In the genomic region with DNA sequence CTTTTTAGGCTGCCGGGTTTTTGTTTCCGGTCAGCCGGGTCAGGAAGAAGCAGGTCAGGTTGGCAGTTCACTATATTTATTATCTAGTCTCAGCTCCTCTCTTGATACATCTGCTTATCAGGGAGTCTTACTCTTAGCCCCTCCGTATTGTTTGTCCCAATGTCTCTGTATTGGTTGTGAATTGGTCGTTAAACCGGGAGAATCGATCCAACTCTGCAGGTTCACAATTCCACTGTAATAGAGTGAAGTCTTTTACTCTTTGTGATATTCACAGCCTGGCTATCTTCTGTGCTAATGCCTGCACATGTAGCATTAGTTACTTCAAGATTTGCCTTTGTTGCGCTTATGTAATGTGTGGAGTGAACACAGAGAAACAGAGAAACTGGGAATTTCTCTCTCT, we compare ENCODE assay signal across 8 mouse cellular contexts. TPM values are rescaled to one million over a fixed set of nuclear protein-coding genes. Genes with fewer than 3 reads are reported as not detected.
DNase-seq lines count a peak whose midpoint lies in the region; ATAC-seq and TF ChIP-seq lines count a peak whose summit lies in the region.

No protein-coding gene starts in this region.

- peaks cover 4% of the 10 kb centered on the region; the same call in 1 of the 2 replicates for H3K36me3 ChIP-seq in heart, embryonic 13.5 days
- no peaks in the 10 kb centered on the region for H3K36me3 ChIP-seq in hindbrain, embryonic 11.5 days (ENCODE audit: control insufficient read depth, insufficient read depth, low read length)
- H3K36me3 ChIP-seq in macrophage (ENCODE audit: inconsistent target) = no peaks in the 10 kb centered on the region

- peaks cover 12% of the 10 kb centered on the region; the same call in 1 of the 2 replicates for H3K4me1 ChIP-seq in heart, embryonic 13.5 days
- H3K4me1 ChIP-seq in bone marrow macrophage, adult 2 months (ENCODE audit: control insufficient read depth, insufficient read depth, low read length) = peaks cover 12% of the 10 kb centered on the region
- no peaks in the 10 kb centered on the region; the same call in 1 of the 2 replicates for H3K4me1 ChIP-seq in hindbrain, embryonic 11.5 days (replicated peaks; ENCODE audit: control insufficient read depth, insufficient read depth, low read length)

- intact Hi-C loops in heart, postnatal 10 days (cut with DNase I) = loop anchor here (2.0 kb wide), 1 partner anchor 1360 kb away; a partner anchor contains a TSS

- peak overlapping the region; percentile 71 for H3K4me3 ChIP-seq in heart, embryonic 13.5 days
- H3K4me3 ChIP-seq in bone marrow macrophage, adult 2 months (ENCODE audit: insufficient read depth, low read length) = peak overlapping the region; percentile 72
- peak overlapping the region; percentile 70 for H3K4me3 ChIP-seq in hindbrain, embryonic 11.5 days (ENCODE audit: low read depth, low read length)
- peak overlapping the region; percentile 55 for H3K4me3 ChIP-seq in macrophage (ENCODE audit: inconsistent target)

- no peak overlapping the region for H3K27ac ChIP-seq in heart, embryonic 13.5 days (replicated peaks)
- peak overlapping the region; percentile 93 for H3K27ac ChIP-seq in bone marrow macrophage, adult 2 months (ENCODE audit: insufficient read depth, low read depth, low read length)
- H3K27ac ChIP-seq in hindbrain, embryonic 11.5 days (ENCODE audit: low read depth, low read length) = 0 out of 2 replicates have a peak overlapping the region, but pooled peaks have one; percentile 96
- H3K27ac ChIP-seq in macrophage = peak overlapping the region; percentile 86

- no peak for TF ChIP-seq CTCF in bone marrow macrophage, adult 2 months (IDR thresholded peaks at IDR 0.05; ENCODE audit: low read depth, low read length)

- TF ChIP-seq POLR2A in bone marrow macrophage, adult 2 months (IDR thresholded peaks at IDR 0.05; ENCODE audit: borderline replicate concordance, low read depth, low read length) = no peak

- no peak for DNase-seq in heart, postnatal 10 days
- DNase-seq in hindbrain, embryonic 11.5 days (ENCODE audit: low spot score) = peak; percentile 19
- no peak for DNase-seq in ovary, postnatal 36 days (ENCODE audit: low spot score)
- no peak for DNase-seq in layer of hippocampus, adult 18-20 months (ENCODE audit: low spot score in 2 of 2)
- no peak for DNase-seq in T-cell, adult 2 months (ENCODE audit: low spot score)

- no peaks in the 10 kb centered on the region; the same call in 1 of the 2 replicates for H3K79me2 ChIP-seq in macrophage (ENCODE audit: inconsistent target)

- no peaks in the 10 kb centered on the region for H3K27me3 ChIP-seq in heart, embryonic 13.5 days (replicated peaks)
- H3K27me3 ChIP-seq in hindbrain, embryonic 11.5 days (ENCODE audit: control insufficient read depth, insufficient read depth, low read length) = no peaks in the 10 kb centered on the region

- peak overlapping the region; percentile 70 for H3K4me2 ChIP-seq in heart, embryonic 13.5 days
- peak overlapping the region; percentile 58 for H3K4me2 ChIP-seq in hindbrain, embryonic 11.5 days (replicated peaks; ENCODE audit: low read depth, low read length)

- no peak for ATAC-seq in heart, embryonic 13.5 days (ENCODE audit: extremely low read depth, insufficient number of reproducible peaks, low FRiP score, low TSS enrichment)
- ATAC-seq in hindbrain, embryonic 11.5 days (ENCODE audit: low FRiP score) = no peak

- no peaks in the 10 kb centered on the region for H3K9me3 ChIP-seq in heart, embryonic 13.5 days
- no peaks in the 10 kb centered on the region for H3K9me3 ChIP-seq in hindbrain, embryonic 11.5 days (ENCODE audit: control insufficient read depth, low read length)

- 63% methylated on average over 8 of the region's 8 CpGs for WGBS in heart, embryonic 13.5 days
- 75% methylated on average over 8 of the region's 8 CpGs for WGBS in hindbrain, embryonic 11.5 days
- WGBS in macrophage (ENCODE audit: missing documents) = 40% methylated on average over 8 of the region's 8 CpGs

- H3K9ac ChIP-seq in heart, embryonic 13.5 days = peak overlapping the region; percentile 93
- H3K9ac ChIP-seq in hindbrain, embryonic 11.5 days (ENCODE audit: low read depth, low read length) = peak overlapping the region; percentile 90

RNA-seq across cellular contexts. Expression of a gene that starts 1.4 kb away (rescaled TPM):
- 14.9 and 15.3 TPM in 2 replicates for polyA plus RNA-seq in heart, embryonic 13.5 days (2015; fragmentation: Nextera tagmentation; extraction: Ambion mirVana)
- 10 to 100 TPM; 18.3 to 22.8 TPM for total RNA-seq in heart, postnatal 10 days (2021)
- 18.8 and 22.7 TPM in 2 replicates for polyA plus RNA-seq in bone marrow macrophage, adult 2 months (2012; ENCODE audit: insufficient read depth, insufficient read length, missing spikeins)
- 21.3 and 23.4 TPM in 2 replicates for polyA plus RNA-seq in hindbrain, embryonic 11.5 days (2014; fragmentation: Nextera tagmentation; extraction: Ambion mirVana)
- 10 to 100 TPM in 9 of 26 experiments, 1 to 10 TPM in 17; 1.1 to 27.6 (median 9.0) TPM for total RNA-seq in macrophage (2018; cell fraction: chromatin; rRNA removed)
- total RNA-seq in macrophage (2018; cell fraction: cytosol; rRNA removed) = 10 to 100 TPM in 21 of 26 experiments, 1 to 10 TPM in 5; 6.3 to 14.9 (median 12.8) TPM
- total RNA-seq in macrophage (2018; cell fraction: nucleus; rRNA removed) = 10 to 100 TPM in 13 of 26 experiments, 1 to 10 TPM in 13; 2.1 to 28.1 (median 10.6) TPM
- 11.8 to 17.6 TPM (median 16.2 TPM) in 3 replicates for polyA plus RNA-seq in macrophage (2018)
- 1 to 10 TPM; 3.6 to 5.7 TPM for total RNA-seq in layer of hippocampus, adult 18-20 months (2021)

RNA-seq across cellular contexts. Expression of a gene that starts 57.5 kb away (rescaled TPM):
- polyA plus RNA-seq in heart, embryonic 13.5 days (2015; fragmentation: Nextera tagmentation; extraction: Ambion mirVana) = 12.1 and 13.2 TPM in 2 replicates
- total RNA-seq in heart, postnatal 10 days (2021) = 10 to 100 TPM; 13.0 to 14.1 TPM
- 3.2 and 3.4 TPM in 2 replicates for polyA plus RNA-seq in bone marrow macrophage, adult 2 months (2012; ENCODE audit: insufficient read depth, insufficient read length, missing spikeins)
- polyA plus RNA-seq in hindbrain, embryonic 11.5 days (2014; fragmentation: Nextera tagmentation; extraction: Ambion mirVana) = 22.8 and 24.2 TPM in 2 replicates
- total RNA-seq in macrophage (2018; cell fraction: chromatin; rRNA removed) = 10 to 100 TPM in 1 of 26 experiments, 1 to 10 TPM in 24, under 1 TPM in 1; 0.92 to 11.0 (median 6.7) TPM
- total RNA-seq in macrophage (2018; cell fraction: cytosol; rRNA removed) = 1 to 10 TPM in 22 of 26 experiments, under 1 TPM in 4; 0.89 to 2.2 (median 1.3) TPM
- total RNA-seq in macrophage (2018; cell fraction: nucleus; rRNA removed) = 1 to 10 TPM in 23 of 26 experiments, under 1 TPM in 3; 0.82 to 7.4 (median 2.6) TPM
- 0.49 to 1.4 TPM (median 1.3 TPM) in 3 replicates for polyA plus RNA-seq in macrophage (2018)
- total RNA-seq in layer of hippocampus, adult 18-20 months (2021) = 10 to 100 TPM; 37.8 to 40.9 TPM
